Mouse (Mus musculus) brain, adult 2 months (tissue): ENCODE measurements around the gene 1810010H24Rik.
A peak's percentile ranks its signal among the peaks of the same experiment; 100 is the strongest.
"Not testable (repeated sequence)": the region's sequence is repeated elsewhere in the genome, so short reads cannot be mapped to it uniquely, and the experiment has no call there.

Experiments used
- DNase-seq: peaks from one replicate; pipeline ENCODE4 v3.0.0; 2011; ENCODE audit warnings: low read depth, low spot score

The 1810010H24Rik gene

DNA sequence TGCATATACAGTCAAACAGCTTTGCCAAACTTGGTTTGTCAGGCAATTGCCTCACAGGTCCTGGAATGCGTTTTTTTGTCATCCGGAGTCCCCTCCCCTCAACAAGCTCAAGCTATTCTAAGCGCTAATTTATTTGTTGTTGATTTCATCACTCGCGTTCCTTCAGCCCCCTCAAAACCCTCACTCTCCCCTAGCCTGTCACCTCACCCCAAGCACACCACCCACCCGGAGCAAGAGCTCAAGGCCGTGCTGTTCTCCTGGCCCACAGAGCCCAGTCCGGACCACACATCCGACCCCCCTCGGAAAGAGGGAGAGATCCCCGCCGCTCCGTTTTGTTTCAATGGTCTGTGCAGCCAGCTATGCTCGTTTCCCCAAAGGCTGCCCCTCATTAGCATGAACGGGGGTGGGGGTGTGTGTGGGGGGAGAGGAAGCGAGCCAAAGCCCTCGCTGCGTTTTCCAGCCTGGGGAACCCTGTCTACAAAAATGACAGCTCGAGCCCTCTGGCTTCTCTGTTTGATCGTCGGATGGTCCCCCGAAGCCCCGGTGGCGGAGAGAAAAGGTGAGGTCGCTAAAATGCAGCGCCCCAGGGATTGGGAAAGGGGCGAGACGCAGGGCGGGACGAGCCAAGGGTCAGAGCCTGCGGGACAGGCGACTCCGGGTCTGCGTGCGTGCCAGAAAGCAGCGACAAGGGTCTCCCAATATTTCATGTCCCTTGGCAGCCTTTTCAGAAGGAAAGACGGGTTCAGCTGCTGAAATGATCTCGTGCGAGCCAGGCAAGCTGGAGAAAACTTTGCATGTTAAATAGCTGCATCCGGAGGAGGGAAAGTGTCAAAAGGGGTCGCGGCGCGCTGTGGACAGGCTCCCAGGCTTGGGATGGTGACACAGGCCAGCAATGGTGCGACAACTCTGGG, at the start of gene 1810010H24Rik:
1810010H24Rik (plus strand) TSS at position 271 of the 911 bp plus-strand sequence.
- no peak for DNase-seq

DNA sequence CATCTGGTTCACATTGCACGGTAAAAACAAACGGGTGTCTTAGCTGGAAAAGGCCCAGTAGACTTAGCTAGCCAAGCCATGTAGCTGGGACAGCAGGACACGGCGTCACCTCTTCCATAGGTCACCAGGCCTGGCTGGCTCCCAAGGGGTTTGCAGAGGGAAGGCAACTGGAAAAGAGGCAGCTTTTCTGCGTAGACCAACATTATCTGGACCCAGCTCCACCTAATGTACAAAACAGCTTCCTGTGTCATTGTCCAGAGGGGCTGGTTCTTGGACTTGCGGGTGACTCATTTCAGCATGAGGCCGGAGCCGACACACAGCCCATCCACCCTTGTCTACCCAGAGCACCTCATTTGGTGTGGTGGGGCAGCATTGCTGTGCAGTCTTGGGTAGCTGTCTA, 49.3 kb upstream of the 1810010H24Rik start:
- no peak for DNase-seq

DNA sequence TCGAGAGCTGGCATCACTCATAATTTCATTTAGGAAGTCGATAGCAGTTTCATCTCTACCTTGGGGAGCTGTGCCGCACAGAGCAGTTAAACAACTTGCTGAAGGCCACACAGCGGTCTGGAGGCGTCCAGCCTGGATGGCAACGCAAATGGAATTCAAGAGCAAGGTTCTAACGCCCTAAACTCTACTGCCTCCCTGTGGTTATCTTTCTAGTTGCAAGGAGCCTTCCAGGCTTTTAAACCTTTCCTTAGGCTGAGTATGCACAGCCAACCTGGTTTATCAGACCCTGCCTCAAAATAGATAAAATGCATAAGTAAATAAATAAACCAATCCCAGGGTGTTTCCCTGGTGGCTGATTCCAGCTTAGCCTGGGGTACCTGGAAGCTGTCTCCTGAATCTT, 45.0 kb upstream of the 1810010H24Rik start:
- peak; percentile 89 for DNase-seq

GRCm38 (mm10) chr11:106981787-106982186, 43.7 kb upstream of the 1810010H24Rik start:
- DNase-seq: peak; percentile 40

DNA sequence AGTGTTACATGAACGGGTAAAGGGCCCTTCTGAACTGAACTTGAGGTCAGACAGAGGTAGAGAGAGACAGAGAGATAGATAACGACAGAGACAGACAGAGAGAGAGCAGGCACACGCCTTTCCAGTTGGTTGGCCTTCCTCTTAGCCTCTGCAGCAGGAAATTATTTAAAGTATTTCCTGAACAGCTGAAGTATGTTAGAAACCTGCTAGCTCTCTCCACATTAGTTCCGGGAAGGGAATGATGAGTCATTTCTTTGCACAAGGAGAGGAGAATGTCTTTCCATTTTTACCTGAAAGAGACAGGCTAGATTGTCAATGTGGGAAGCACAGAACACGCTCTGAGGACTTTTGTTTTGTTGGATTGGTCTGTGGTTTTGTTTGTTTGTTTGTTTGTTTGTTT, 43.1 kb upstream of the 1810010H24Rik start:
- DNase-seq: peak; percentile 43

DNA sequence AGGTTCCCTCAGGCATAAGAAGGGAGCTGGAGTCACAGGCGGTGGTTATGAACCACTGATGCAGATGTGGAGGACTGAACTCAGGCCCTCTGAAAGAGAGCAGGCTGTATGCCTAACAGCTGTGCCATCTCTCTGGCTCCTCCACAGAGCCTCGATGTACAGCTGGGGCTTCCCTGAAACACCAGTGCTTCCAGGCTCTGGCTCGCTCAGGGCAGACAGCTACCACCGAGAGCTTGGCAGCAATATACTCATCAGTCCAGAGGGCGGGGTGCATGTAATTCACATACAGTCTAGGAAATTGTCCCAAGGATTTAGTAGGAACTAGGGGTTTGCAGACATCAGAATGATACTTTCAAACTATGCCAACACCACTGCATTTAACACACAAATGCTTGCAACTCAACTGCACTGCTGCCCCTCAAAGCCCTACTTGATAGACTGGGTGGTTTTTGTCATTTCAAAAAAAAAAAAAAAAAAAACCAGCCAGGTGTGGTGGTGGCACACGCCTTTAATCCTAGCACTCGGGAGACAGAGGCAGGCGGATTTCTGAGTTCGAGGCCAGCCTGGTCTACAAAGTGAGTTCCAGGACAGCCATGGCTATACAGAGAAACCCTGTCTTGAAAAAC, 39.4 kb upstream of the 1810010H24Rik start:
- DNase-seq: not testable (repeated sequence)

- no peak for DNase-seq
Measured at GRCm38 (mm10) chr11:106987384-106987783, 38.1 kb upstream of the 1810010H24Rik start.

DNA sequence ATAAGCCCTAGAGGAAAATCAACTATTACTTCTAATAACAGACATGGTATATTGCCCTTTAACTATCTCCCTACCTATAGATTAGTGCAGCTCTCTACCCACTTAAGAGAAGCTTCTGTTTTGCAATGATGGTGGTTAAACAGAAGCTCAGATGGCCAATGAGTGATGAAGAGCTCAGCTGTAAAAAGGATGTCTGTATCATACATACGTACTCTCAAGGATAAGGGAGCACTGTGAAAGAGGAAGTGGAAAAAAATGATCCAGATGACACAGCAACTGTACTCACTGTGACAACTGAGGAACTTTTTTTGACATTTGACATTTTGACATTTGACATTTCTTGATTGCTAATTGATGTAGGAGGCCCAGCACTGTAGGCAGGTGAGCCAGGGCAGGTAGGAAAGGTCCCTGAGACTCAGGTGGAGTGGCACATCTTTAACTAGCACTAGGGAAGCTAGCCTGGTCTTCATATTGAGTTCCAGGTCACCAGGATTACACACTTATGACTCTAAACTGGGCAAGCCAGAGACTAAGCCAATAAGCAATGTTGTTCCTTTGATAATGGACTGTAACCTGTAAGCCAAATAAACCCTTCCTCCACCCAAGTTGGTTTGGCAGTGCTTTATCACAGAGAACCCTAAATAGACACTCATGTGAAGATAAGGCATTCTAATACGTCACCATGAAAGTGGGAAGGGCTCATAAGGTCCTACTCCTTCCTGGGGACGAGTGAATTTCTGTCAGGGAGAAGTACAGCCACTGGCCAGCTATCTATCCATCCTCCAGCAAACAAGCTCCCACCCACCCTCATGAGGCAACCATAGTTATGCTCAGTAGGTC, 31.0 kb upstream of the 1810010H24Rik start:
- DNase-seq: no peak

- not testable (repeated sequence) for DNase-seq
Measured at GRCm38 (mm10) chr11:106996492-106996891, 29.0 kb upstream of the 1810010H24Rik start.

DNA sequence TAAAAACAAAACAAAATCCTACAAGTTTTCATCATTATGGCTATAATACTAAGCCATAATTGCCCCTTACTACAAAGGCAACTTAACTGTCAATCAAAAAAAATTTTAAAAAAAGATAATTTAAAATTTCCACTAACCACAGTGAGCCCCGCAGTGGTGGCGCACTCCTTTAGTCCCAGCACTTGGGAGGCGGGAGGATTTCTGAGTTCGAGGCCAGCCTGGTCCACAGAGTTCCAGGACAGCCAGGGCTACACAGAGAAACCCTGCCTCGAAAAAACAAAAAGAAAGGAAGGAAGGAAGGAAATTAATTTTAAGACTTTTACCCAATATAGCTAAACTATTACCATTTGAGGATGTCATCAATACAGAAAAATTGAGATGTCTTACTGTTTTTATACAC, 27.5 kb upstream of the 1810010H24Rik start:
- no peak for DNase-seq

DNA sequence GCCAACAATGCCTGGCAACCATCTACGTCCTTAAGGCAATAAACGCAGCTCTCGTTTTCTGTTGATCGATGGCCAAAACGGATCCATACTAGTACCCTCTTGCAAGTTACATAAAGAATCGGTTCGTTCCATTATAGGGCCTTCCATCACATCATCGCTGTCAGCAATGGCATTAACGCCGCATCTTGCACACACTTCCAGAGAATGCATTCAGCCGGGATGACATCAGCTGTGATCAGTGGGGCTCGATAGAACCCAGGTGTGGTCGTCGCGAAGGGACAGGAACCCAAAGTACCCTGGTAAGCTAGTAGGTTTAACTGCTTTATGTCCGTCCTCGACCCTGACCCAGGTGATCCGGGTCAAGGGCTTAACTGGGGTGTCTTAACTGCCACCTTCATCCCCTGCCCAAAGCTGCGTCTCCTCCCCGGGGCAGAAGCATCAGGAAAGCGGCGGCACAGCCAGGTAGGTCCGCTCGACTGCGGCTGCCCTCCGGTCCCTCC, 26.8 kb upstream of the 1810010H24Rik start:
- peak; percentile 52 for DNase-seq

DNA sequence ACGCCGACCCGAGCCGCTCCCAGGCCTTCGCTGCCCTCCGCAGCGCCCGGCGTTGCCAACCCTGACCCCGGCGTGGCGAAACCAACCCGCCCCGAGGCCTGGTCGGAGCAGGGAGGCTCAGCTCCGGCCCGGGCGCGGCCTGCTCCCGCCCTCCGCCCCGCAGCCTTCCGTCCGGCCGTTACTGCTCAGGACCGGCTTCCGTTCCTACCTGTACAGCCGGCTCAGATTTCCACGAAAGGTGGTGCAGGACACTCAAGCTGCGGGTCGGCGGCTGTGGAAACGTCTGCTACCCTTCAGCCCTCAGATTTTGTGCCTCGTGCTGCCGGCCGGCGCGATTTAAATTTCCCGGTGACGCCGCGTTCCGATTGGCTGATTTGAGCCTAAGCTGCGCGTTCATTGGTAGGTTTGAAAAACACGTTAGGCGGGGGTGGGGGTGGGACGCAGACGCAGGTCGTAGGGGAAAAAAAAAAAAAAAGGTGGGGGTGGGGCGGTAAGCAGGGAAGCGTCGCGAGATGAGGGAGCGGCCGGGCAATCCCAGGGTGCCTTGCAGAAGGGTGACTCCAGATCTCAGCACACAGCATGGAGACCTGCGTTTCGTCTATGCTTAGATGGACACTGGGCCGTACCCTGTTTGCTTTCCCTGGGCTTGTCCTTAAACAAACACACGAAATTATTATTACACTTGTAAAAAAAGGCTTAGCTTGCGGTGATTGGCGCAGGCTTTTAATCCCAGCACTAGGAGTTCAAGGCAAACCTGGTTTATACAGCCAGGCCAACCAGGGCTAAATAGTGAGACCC, 26.1 kb upstream of the 1810010H24Rik start, which contains the start of gene Kpna2:
Kpna2 (minus strand) TSS at position 391 of the 798 bp plus-strand sequence.
- peak; percentile 99 for DNase-seq

- DNase-seq: no peak
Measured at GRCm38 (mm10) chr11:106999949-107000513, 25.4 kb upstream of the 1810010H24Rik start.

DNA sequence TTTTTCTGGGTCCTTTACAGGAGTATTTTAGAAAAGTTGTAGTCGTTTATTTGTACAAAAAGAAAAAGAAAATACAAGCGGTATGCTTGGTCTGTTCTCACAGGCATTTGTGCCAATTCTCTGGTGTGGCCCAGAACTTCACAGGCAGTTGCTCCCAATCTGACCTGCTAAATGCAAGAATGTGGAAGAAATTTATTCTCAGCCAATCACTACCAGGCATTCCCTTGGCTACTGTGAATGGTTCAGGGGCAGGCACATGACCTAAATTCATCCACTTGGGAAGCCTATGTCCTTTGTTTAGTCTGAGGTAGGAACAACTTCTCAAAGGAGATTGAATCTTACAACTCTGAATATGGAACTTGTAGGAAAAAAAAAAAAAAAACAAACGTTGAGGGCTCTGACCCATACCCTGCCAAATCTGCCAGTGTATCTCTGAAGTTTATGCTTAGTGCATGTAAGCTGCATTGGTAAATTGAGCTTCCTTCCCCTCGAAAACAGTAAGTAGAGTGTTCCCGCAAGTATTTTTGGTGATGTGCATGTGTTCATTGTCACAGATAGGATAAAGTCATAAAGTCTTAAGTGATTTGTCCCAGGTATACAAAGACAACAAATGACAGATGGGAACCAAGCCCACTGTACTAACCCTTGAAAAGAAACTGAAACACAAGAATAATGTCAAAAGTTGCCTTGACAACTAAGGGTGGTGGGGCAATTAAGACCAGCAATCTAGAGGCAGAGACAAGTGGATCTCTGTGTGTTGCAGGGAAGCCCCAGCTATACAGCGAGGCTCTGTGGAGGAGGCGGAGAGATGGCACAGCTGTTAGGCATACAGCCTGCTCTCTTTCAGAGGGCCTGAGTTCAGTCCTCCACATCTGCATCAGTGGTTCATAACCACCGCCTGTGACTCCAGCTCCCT, 23.5 kb upstream of the 1810010H24Rik start:
- DNase-seq: peak; percentile 37

DNA sequence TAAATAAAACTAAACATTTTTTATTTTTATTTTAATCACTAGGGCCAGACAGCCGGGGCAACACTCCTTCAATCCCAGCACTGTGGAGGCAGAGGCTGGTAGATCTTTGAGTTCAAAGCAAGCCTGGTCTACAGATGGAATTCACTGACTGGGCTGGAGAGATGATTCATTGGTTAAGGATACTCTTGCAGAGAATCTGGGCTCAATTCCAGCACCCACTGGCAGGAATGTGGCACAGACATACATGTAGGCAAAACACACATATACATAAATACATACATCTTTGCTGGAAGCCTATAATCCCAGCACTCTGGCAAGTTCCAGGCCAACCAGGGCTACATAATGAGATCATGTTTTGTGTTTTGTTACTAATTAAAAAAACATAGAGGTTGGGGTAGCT, 19.9 kb upstream of the 1810010H24Rik start:
- DNase-seq: peak; percentile 53

- no peak for DNase-seq
Measured at GRCm38 (mm10) chr11:107010447-107010846, 15.0 kb upstream of the 1810010H24Rik start.

DNA sequence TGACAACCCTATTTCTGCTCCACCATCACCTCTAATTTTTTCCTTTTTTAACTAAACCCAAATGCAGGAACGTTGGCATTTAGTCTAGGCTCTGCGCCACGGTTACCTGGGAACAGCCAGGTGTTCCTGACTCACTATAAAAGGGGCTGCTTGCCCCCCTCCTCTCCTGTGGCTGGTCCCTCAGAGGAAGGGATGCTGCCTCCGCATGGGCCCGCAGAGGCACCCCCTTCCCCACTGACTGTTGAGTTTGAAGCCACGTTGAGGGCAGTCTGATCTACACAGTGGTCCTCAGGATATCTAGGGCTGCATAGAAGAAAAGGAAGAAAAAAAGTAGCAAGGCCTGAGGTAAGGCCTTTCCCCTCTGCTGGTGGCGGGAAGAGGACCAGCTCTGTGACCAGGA, 14.3 kb upstream of the 1810010H24Rik start:
- no peak for DNase-seq

- no peak for DNase-seq
Measured at GRCm38 (mm10) chr11:107011669-107012323, 13.7 kb upstream of the 1810010H24Rik start.
